Mouse (Mus musculus): ENCODE results near the gene Car10. TPM values are rescaled to one million over a fixed set of nuclear protein-coding genes. Genes with fewer than 3 reads are reported as not detected.
A peak's percentile ranks its signal among the peaks of the same experiment; 100 is the strongest.

The Car10 gene
- total RNA-seq, 2 experiments from 2014 or later: not detected

GRCm38 (mm10) chr11:93172430-93172829, 74.6 kb downstream of the Car10 start:
- DNase-seq: no peak

- DNase-seq: no peak
These were observed 75.9 kb downstream of the Car10 start for GRCm38 (mm10) chr11:93173533-93174308.

- DNase-seq: peak; percentile 50 to 70
These were observed 87.6 kb downstream of the Car10 start for GRCm38 (mm10) chr11:93185477-93185876.

- peak in 1 of 2 experiments; percentile 1 for DNase-seq
These were observed 88.3 kb downstream of the Car10 start for GRCm38 (mm10) chr11:93186163-93186562.

GRCm38 (mm10) chr11:93188621-93189020, 90.8 kb downstream of the Car10 start:
- peak; percentile 17 to 23 for DNase-seq

GRCm38 (mm10) chr11:93200046-93200445, 102.2 kb downstream of the Car10 start:
- DNase-seq: no peak

- DNase-seq: no peak
These were observed 119.6 kb downstream of the Car10 start for GRCm38 (mm10) chr11:93217457-93217856.

GRCm38 (mm10) chr11:93230057-93230456, 132.2 kb downstream of the Car10 start:
- no peak for DNase-seq

- DNase-seq: no peak
These were observed 152.0 kb downstream of the Car10 start for GRCm38 (mm10) chr11:93249771-93250265.

- no peak for DNase-seq
These were observed 153.9 kb downstream of the Car10 start for GRCm38 (mm10) chr11:93251766-93252165.

GRCm38 (mm10) chr11:93263979-93264378, 166.2 kb downstream of the Car10 start:
- DNase-seq: no peak

GRCm38 (mm10) chr11:93272016-93272415, 174.2 kb downstream of the Car10 start:
- DNase-seq: no peak

- DNase-seq: peak in 1 of 2 experiments; percentile 12
These were observed 176.1 kb downstream of the Car10 start for GRCm38 (mm10) chr11:93273906-93274305.

- no peak for DNase-seq
These were observed 195.8 kb downstream of the Car10 start for GRCm38 (mm10) chr11:93293661-93294060.

- DNase-seq: no peak
These were observed 212.2 kb downstream of the Car10 start for GRCm38 (mm10) chr11:93309981-93310380.

GRCm38 (mm10) chr11:93337756-93338155, 239.9 kb downstream of the Car10 start:
- DNase-seq: no peak

- DNase-seq: no peak
These were observed 246.1 kb downstream of the Car10 start for GRCm38 (mm10) chr11:93343961-93344360.

- no peak for DNase-seq
These were observed 247.0 kb downstream of the Car10 start for GRCm38 (mm10) chr11:93344869-93345268.

- DNase-seq: no peak
These were observed 263.7 kb downstream of the Car10 start for GRCm38 (mm10) chr11:93361576-93361975.

- no peak for DNase-seq
These were observed 266.3 kb downstream of the Car10 start for GRCm38 (mm10) chr11:93364171-93364570.

- no peak for DNase-seq
These were observed 269.4 kb downstream of the Car10 start for GRCm38 (mm10) chr11:93367244-93367643.

- DNase-seq: no peak
These were observed 269.9 kb downstream of the Car10 start for GRCm38 (mm10) chr11:93367740-93368139.

GRCm38 (mm10) chr11:93373697-93374354, 276.0 kb downstream of the Car10 start:
- DNase-seq: no peak
